Mouse (Mus musculus) brain, embryonic 14.5 days (tissue): ENCODE data around the gene Gm9736. TPM values are rescaled to one million over a fixed set of nuclear protein-coding genes. Genes with fewer than 3 reads are reported as not detected.
A peak's percentile ranks its signal among the peaks of the same experiment; 100 is the strongest.
"Not testable (repeated sequence)": the region's sequence is repeated elsewhere in the genome, so short reads cannot be mapped to it uniquely, and the experiment has no call there.

Experiments used
- DNase-seq: peaks from one replicate; pipeline ENCODE4 v3.0.0-alpha.2; 2011; ENCODE audit warnings: low read depth
- CTCF ChIP-seq: fragments of 200-500 bp; IDR thresholded peaks from 2 replicates; pipeline ENCODE4 v1.5.1; 2012; ENCODE audit warnings: inconsistent platforms, mild to moderate bottlenecking, moderate library complexity, borderline replicate concordance; ENCODE audit not compliant: insufficient read depth, insufficient read length; ENCODE audit errors: extremely low read depth
- POLR2A ChIP-seq: fragments of 200-500 bp; IDR thresholded peaks from 2 replicates; pipeline ENCODE4 v1.6.1; 2012; ENCODE audit warnings: mild to moderate bottlenecking, inconsistent platforms, borderline replicate concordance; ENCODE audit not compliant: poor library complexity, insufficient read depth, insufficient read length, severe bottlenecking; ENCODE audit errors: extremely low read depth
- polyA plus RNA-seq: library from polyadenylated mRNA; depleted of rRNA; stranded (reverse); fragments of >200 nt; gene quantifications from 2 replicates; pipeline ENCODE4 v1.2.3, GENCODE M21; 2012; rRNA removed

The Gm9736 gene
- not detected in 2 replicates for polyA plus RNA-seq

DNA sequence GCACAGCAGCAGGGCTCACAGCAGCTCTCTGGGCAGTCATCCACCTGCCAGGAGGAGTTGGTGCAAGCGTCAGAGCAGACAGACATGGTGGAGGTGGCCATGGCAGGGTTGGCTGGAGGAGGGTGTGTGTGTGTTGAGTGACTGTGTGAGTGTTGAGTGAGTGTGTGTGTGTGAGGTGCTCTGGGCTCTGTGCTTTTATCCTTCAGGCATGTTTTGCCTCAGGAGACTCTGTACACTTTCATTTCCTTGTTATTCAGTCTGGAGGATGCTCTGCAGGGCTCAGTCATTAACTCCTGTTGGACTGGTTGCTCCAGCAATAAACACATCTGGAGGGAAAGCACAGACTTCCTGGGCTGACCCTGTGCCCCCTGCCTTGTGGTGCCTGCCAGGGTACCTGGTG, at the start of gene Gm9736:
TSS of gene Gm9736 (minus strand) at position 101 of the 400 bp plus-strand sequence.
- DNase-seq, result not testable (repeated sequence)

DNA sequence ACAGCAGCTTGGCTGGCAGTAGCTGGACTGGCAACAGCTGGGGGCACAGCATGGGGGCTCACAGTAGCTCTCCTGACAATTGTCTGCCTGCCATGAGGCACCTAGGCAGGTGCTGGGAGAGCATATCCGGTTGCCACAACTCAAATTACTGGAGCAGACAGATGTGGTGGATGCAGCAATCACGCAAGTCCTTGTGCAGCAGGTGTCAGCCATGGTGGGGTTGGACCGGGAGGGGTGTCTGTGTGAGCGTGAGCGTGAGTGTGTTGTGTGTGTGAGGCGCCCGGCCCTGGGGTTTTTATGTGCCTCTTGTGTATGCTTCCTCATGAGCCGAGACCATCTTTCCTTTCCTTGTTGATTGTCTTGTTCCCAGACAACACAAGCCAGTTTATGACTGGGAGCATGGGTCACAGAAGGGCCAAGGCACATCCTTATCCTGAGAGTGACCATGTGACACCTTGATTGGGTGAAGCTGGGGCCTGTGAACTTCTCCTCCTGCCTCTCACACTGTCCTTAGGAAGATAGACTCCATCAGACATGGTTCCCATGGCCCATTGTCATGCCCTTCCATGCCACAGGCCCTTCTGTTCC, 47.9 kb upstream of the Gm9736 start, which contains the start of gene Gm19668:
TSS of gene Gm19668 (minus strand) at position 213 of the 588 bp plus-strand sequence.
- TF ChIP-seq CTCF (no peak), POLR2A (no peak)

DNA sequence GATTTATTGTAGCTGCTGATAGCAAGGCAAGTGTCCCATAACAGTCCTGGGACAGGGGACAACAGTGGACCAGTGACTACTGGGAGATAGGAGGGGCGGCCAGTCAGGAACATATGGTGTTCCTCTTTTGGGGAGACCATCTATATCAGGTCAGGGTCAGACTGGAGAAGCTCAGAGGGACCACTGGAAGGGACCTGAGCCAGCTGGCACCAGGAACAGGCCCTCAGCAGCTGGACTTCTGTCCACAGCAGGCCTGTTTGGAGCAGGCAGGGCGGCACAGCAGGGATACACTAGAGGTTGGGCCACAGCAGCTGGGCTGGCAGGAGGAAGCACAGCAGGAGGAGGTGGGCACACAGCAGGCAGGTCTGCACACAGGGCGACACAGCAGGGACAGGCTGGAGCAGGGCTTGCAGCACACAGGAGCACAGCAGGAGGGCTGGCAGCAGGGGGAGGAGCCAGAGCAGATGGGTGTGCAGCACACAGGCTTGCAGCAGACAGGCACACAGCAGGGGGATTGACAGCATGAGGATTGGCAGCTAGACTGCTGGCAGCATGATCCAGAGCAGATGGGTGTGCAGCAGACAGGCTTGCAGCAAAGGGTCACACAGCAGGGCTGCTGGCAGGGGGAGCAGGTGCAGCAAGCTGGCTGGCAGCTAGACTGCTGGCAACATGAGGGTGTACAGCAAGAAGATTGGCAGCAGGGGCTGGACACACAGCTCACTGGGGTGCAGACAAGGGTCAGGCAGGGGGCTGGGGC, 47.2 kb upstream of the Gm9736 start:
- DNase-seq, result peak; percentile 54

More for the DNA sequence above, 47.9 kb upstream of the Gm9736 start, which contains the start of gene Gm19668:
- no peak for DNase-seq

DNA sequence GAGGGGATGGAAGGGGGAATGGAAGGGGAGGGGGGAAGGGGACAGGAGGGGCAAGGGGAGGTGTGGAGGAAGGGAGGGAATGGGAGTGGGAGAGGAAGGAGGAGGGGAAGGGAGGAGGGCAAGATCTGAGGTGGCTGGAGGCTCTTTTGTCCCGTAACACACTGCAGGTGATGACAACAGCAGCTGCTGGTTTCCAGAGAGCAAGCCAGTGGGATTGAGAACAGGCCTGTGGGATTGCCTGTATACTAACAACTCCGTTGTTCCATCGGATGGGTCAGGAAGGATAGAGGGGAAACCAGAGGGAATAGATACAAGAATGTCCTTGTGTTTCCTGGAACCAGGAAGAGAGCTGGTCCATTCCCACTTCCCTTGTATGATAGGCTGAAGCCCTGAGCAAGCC, 46.5 kb upstream of the Gm9736 start:
- DNase-seq, result peak; percentile 29

DNA sequence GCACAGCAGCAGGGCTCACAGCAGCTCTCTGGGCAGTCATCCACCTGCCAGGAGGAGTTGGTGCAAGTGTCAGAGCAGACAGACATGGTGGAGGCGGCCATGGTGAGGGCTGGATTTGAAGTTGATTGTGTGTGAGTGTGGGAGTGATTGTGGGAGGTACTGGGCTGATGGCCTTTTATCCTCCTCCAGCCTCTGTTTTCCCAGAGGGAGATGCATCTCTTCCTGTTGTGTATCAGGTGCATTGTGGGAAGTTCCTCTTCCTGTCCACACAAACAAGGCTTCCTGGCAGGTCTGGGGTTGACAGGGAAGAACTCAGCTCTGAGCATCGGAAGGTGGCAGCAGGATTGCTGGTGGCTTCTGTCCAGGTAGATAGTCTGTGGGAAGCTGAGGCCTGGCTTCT, 43.8 kb upstream of the Gm9736 start, which contains the start of gene Gm9639:
TSS of gene Gm9639 (minus strand) at position 101 of the 400 bp plus-strand sequence.
- DNase-seq, result no peak
- TF ChIP-seq CTCF (no peak), POLR2A (no peak)

More for the DNA sequence above, 46.5 kb upstream of the Gm9736 start:
- TF ChIP-seq CTCF (no peak), POLR2A (no peak)

DNA sequence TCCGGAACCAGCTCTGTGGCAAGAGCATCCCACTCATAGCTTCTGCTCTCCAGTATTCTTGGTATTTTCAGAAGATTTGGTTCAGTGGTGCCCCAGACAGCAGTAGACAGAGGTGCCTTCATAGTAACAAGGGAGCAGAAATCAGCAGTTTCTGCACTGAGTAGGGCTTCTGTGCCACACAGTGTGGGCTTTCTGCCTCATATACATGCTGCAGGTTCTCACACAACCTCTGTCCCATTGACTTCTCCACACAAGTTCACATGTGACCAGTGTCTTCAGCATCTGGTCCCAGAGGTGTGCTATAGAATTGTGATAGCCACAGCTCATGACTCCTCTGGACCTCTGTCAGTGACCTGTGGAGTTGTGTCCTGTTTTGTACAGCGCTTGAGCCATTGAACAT, 37.5 kb upstream of the Gm9736 start:
- DNase-seq, result no peak

DNA sequence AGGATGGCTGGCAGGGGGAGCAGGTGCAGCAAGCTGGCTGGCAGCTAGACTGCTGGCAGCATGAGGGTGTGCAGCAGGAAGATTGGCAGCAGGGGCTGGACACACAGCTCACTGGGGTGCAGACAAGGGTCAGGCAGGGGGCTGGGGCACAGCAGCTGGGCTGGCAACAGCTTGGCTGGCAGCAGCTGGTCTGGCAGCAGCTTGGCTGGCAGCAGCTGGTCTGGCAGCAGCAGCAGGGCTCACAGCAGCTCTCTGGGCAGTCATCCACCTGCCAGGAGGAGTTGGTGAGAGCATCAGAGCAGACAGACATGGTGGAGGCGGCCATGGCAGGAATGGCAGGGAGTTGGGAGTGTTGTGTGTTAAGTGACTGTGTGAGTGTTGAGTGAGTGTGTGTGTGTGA, 36.7 kb upstream of the Gm9736 start, which contains the start of gene Gm7137:
TSS of gene Gm7137 (minus strand) at position 325 of the 400 bp plus-strand sequence.
- peak; percentile 36 for DNase-seq

More for the DNA sequence above, 37.5 kb upstream of the Gm9736 start:
- TF ChIP-seq POLR2A (no peak), CTCF (no peak)

GRCm38 (mm10) chr10:77783396-77783795, 32.2 kb upstream of the Gm9736 start:
- DNase-seq, result not testable (repeated sequence)

GRCm38 (mm10) chr10:77782442-77782841, 31.3 kb upstream of the Gm9736 start, which contains the start of gene Gm3250:
Gene Gm3250 (minus strand): TSS chr10:77782542.
- DNase-seq, result not testable (repeated sequence)

- not testable (repeated sequence) for DNase-seq
Measured at GRCm38 (mm10) chr10:77776844-77777243, 25.7 kb upstream of the Gm9736 start, which contains the start of gene Gm7138. Gene Gm7138 (minus strand): TSS chr10:77776944.

- not testable (repeated sequence) for DNase-seq
Measured at GRCm38 (mm10) chr10:77772142-77772541, 21.0 kb upstream of the Gm9736 start.

GRCm38 (mm10) chr10:77771225-77771624, 20.1 kb upstream of the Gm9736 start, which contains the start of gene Gm3238:
Gene Gm3238 (minus strand): TSS chr10:77771325.
- not testable (repeated sequence) for DNase-seq

DNA sequence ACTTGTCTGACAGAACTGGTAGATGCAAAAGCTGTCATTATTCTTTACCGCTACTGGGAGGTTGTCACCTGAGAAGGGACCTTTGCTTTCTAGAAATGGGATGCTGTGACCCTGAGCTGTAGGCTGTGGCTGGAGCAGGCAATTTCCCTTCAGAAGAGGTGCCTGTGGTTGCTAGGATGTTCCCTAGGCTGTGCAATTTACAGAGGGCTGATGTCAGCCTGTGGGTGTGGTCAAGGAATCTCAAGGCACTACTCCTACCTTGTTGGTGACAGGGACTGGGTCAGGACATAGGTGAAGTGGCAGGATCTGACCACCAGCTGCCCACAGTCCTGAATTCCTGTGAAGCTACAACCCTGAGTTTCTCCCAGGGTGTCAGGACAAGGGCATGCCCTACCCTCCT, 18.6 kb upstream of the Gm9736 start:
- no peak for DNase-seq
- no peak for TF ChIP-seq CTCF
- no peak for TF ChIP-seq POLR2A

DNA sequence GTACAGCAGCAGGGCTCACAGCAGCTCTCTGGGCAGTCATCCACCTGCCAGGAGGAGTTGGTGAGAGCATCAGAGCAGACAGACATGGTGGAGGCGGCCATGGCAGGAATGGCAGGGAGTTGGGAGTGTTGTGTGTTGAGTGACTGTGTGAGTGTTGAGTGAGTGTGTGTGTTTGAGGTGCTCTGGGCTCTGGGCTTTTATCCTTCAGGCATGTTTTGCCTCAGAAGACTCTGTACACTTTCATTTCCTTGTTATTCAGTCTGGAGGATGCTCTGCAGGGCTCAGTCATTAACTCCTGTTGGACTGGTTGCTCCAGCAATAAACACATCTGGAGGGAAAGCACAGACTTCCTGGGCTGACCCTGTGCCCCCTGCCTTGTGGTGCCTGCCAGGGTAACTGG, 8.4 kb upstream of the Gm9736 start, which contains the start of gene Gm3233:
TSS of gene Gm3233 (minus strand) at position 101 of the 400 bp plus-strand sequence.
- DNase-seq, result not testable (repeated sequence)

GRCm38 (mm10) chr10:77753448-77753847, 2.3 kb upstream of the Gm9736 start:
- TF ChIP-seq CTCF (no peak), POLR2A (no peak)
- no peak for DNase-seq

DNA sequence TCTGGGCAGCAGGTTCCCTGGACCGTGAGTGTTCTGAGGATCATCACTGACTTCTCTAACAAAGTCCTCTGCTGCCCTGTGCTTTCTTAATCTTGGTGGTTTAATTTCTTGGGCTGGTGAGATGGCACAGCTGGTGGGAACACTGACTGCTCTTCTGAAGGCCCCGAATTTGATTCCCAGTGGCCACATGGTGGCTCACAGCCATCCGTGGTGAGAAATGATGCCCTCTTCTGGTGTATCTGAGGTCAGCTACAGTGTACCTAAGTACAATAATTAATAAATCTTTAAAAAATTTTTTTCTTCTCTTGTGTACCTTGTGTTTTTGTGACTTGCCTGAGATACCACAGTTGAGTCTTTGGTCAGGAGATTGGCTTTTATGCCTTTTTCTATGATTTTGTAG, 1.2 kb upstream of the Gm9736 start:
- not testable (repeated sequence) for DNase-seq

- peak; percentile 18 for DNase-seq
Measured at GRCm38 (mm10) chr10:77750686-77751085, 468 bp downstream of the Gm9736 start.

GRCm38 (mm10) chr10:77741924-77742688, 9.0 kb downstream of the Gm9736 start, which contains the start of gene Gm18596:
Gene Gm18596 (minus strand): TSS chr10:77742638.
- DNase-seq, result peak; percentile 56
